Mouse (Mus musculus): Measurements from ENCODE around the gene Prdm16. TPM values are rescaled to one million over a fixed set of nuclear protein-coding genes. Genes with fewer than 3 reads are reported as not detected.

The Prdm16 gene
- polyA plus RNA-seq, 1 experiment from 2014 or later: 23.5 TPM

DNA sequence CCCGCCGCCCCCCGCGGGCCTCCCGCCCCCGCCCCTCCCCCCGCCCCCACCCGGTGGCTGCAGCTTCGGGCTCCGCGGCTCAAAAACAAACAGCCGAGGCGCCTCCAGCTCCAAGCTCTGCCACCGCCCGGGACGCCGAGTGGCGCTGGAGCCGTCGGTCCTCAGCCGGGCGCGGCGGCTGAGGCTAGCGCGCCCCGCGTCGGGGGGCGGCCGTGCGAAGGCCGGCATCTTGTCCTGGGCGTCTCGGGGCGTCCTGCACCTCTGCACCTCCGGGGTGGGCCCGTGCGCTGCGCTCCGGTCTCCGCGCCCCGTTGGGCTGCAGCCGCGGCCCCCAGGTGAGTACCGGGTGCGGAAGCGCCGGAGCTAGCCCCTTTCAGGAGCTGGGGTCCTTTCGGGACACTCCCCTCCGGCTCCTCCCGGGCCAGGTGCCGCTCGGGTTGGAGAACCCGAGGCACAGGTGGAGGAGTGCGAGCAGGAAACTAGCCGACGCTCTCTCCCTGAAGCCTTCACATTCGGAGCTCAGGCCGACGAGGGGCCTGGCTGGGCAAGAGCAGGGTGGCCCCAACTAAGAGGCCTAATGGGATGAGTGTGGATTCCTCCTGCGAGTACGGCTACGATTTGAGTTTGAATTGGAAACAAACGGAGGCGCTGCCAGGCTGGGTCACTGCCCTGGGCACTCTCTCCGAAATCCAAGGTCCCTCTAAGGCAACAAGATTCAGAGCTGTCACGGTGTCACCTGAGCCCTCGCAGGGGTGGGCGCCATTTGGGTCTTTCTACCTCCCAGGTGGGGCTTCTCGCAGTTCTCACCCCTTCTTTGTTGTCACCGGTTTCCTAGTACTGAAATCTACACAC is 1.0 kb upstream of the Prdm16 start:
- peak overlapping the region; percentile 94 for H3K27ac ChIP-seq
- peaks cover 97% of the 10 kb centered on the region for H3K4me1 ChIP-seq (replicated peaks)
- peak; percentile 45 for DNase-seq (ENCODE audit: low spot score)

DNA sequence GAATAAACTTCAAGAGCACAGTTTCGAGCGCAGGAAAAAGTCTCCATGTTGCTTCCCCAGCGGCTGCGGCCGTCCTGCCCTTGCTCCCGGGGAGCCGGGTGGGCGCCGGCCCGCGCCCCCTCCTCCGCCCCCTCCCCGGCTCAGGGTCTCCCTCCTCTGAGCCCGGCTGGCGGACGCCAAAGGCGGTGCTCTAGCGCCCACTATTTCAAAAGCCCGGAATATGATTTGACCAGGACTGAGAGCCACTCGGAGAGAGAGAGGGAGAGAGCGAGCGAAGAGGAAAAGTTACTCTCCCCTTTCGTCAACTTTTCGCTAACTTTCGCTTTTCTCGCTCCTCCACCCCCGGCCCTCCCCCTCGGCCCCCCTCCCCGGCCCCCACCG is 630 bp downstream of the Prdm16 start:
- Histone ChIP-seq H3K27me3 (ENCODE audit: insufficient read depth, poor library complexity, severe bottlenecking) (peaks cover 99% of the 10 kb centered on the region), H3K4me1 (replicated peaks) (peaks cover 93% of the 10 kb centered on the region), H3K36me3 (no peaks in the 10 kb centered on the region), H3K27ac (peak overlapping the region; percentile 94), H3K4me3 (peak overlapping the region; percentile 75), H3K9me3 (no peaks in the 10 kb centered on the region)
- no peak for DNase-seq (ENCODE audit: low spot score)
- 0% methylated on average over 30 of the region's 30 CpGs for WGBS

More for the DNA sequence above, 1.0 kb upstream of the Prdm16 start:
- Histone ChIP-seq H3K9me3 (no peaks in the 10 kb centered on the region), H3K27me3 (ENCODE audit: insufficient read depth, poor library complexity, severe bottlenecking) (peaks cover 99% of the 10 kb centered on the region), H3K4me3 (peak overlapping the region; percentile 75), H3K36me3 (no peaks in the 10 kb centered on the region)
- WGBS: under 1% methylated on average over 68 of the region's 73 CpGs

DNA sequence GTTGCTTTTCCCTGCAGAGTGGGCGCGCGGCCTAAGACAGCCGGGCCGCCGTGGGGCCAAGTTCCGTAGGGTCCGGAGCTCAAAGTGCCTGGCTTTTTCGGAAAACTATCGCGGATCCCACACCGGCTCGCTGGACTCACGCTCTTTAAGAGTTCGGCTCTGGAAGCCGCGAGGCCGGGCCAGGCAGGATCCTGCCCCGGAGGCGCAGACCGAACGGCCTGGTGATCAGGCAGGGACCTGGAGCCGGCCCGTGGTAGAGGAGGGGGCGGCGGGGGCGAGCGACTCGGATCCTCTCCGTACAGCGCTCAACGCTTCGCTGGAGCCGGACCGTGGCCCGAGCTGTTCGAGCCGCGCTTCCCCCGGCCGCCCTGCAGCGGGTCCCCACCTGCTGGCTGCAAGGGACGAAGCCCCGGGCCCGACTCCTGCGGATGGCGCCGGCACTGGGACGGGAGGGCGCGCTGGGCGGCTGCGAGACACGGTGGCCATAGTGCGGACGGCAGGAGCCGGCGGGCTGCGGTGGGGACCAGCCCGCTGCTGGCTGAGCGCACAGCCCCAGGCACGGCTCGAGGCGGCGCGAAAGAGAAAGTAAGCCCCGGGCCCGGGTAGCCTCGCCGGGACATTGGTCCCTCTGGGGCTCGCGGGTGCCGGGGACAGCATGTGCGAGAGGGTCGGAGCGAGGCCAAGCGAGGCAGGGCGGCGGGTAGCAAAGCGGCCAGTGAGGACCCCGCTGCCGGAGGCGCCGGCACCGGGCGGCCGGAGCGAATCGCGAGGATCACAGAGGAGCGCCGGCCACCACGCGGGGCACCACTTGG is 1.2 kb downstream of the Prdm16 start:
- peak; percentile 86 for DNase-seq (ENCODE audit: low spot score)
- H3K4me3 ChIP-seq: peak overlapping the region; percentile 75
- no peaks in the 10 kb centered on the region for H3K9me3 ChIP-seq
- H3K27ac ChIP-seq: peak overlapping the region; percentile 94
- H3K4me1 ChIP-seq (replicated peaks): peaks cover 90% of the 10 kb centered on the region
- WGBS: under 1% methylated on average over 94 of the region's 94 CpGs
- peaks cover 99% of the 10 kb centered on the region for H3K27me3 ChIP-seq (ENCODE audit: insufficient read depth, poor library complexity, severe bottlenecking)
- no peaks in the 10 kb centered on the region for H3K36me3 ChIP-seq

DNA sequence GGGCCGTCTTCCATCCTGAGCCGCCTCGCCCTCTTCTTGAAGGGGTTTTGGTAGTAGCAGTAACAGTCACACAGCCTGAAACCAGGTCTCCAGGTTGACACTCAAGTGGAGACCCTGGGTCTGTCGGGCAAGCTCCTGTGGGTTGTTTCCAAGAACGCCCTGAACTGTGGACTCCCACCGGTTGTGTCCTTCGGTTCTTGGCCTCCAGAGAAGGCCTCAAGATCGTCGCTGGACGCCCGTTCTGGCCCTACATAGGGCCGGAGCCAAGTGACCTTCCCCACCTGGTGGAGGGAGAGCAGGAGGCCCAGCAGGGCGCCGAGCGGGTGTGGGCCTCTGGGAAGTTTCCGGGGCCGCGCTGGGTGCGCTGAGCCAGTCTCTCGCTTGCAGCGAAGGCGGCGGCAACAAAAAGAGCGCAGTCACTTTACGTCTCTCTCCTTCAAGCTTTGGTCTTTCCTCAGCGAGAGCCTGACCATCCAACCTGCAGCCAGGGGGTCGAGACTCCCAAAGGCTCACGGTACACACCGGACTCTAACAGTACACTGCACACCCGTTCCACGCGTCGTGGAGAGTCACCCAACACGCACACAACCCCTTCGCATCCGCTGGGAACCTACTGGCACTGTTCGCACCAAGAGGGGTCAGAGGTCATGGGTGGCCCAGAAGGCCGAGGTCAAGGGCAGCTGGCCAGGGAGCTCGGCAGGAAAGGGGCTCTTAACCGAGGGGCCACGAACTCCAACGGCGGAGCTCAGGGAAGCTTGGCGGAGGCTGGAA is 2.0 kb downstream of the Prdm16 start:
- WGBS: 4% methylated on average over 44 of the region's 44 CpGs
- H3K9me3 ChIP-seq: no peaks in the 10 kb centered on the region
- peak; percentile 46 for DNase-seq (ENCODE audit: low spot score)
- peaks cover 82% of the 10 kb centered on the region for H3K4me1 ChIP-seq (replicated peaks)
- peaks cover 99% of the 10 kb centered on the region for H3K27me3 ChIP-seq (ENCODE audit: insufficient read depth, poor library complexity, severe bottlenecking)
- H3K27ac ChIP-seq: peak overlapping the region; percentile 94
- no peaks in the 10 kb centered on the region for H3K36me3 ChIP-seq
- peak overlapping the region; percentile 75 for H3K4me3 ChIP-seq

DNA sequence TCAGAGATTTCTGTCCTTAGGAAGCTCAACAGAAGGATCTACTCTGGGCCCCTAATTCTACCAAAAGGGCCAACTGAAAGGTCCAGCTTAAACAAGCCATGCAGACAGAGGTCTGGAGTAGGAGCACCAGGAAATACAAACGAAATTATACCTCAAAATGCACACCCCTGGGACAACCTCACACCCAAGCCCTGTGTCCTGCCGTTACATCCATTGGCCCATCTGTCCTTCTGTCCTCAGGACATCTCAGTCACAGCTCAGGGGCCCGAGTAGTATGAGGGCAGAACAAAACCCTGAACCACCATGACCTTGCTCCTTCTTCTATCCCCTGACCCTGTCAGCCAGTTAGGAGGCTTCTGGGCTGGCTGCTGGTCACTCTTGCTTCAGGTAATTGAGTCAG is 2.7 kb downstream of the Prdm16 start:
- DNase-seq (ENCODE audit: low spot score): no peak
- 25% methylated on average over 3 of the region's 3 CpGs for WGBS
- H3K9me3 ChIP-seq: no peaks in the 10 kb centered on the region
- H3K27ac ChIP-seq: peak overlapping the region; percentile 94
- H3K27me3 ChIP-seq (ENCODE audit: insufficient read depth, poor library complexity, severe bottlenecking): peaks cover 99% of the 10 kb centered on the region
- no peaks in the 10 kb centered on the region for H3K36me3 ChIP-seq
- H3K4me1 ChIP-seq (replicated peaks): peaks cover 82% of the 10 kb centered on the region
- peak overlapping the region; percentile 75 for H3K4me3 ChIP-seq

DNA sequence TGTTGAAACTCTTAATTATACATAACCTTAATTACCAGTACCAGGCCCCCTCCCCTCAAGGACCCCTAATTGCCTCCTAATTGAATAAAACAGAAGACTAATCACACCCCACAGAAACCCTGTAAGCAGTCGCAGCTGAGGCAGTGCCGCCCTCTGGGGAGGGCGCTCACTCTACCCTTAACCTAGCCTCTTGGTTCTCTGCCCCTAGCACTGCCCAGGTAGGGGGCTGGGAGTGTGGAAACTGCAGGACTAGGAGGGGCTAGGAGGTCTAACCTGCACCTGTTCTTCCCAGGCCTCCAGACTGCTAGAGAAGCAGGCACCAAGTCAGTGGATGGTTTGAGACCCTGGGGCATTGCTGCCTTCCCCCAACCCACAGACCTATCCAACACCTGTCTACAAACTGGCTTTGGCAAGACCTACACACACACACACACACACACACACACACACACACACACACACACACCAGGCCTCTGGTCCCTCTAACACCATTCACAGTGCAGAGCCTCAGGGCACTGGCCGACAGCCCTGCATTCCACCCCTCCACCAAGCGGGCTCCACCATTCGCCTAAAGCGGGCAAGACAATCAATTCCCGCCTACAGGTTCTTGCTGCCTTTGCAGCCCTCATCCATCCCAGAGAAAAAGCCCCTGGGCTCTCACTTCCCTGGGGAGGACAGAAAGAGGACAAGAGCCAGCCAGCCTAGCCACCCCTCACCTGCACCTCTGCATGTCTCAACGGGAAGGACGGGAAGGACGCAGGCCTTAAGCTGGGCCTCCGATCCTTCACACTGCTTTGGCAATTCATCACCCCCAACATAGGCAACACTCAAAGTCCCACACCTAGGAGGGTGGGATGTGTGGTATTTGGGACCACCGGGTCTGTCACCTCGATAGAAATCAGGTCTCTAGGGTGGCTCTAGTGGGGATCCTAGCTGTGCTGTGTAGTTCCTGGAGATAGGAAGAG is 3.6 kb downstream of the Prdm16 start:
- H3K27me3 ChIP-seq (ENCODE audit: insufficient read depth, poor library complexity, severe bottlenecking): peaks cover 99% of the 10 kb centered on the region
- peak overlapping the region; percentile 62; the same call in 1 of the 2 replicates for H3K27ac ChIP-seq
- peak; percentile 39 for DNase-seq (ENCODE audit: low spot score)
- H3K36me3 ChIP-seq: no peaks in the 10 kb centered on the region
- WGBS: 26% methylated on average over 14 of the region's 14 CpGs
- peaks cover 75% of the 10 kb centered on the region for H3K4me1 ChIP-seq (replicated peaks)
- peak overlapping the region; percentile 75 for H3K4me3 ChIP-seq
- no peaks in the 10 kb centered on the region for H3K9me3 ChIP-seq

DNA sequence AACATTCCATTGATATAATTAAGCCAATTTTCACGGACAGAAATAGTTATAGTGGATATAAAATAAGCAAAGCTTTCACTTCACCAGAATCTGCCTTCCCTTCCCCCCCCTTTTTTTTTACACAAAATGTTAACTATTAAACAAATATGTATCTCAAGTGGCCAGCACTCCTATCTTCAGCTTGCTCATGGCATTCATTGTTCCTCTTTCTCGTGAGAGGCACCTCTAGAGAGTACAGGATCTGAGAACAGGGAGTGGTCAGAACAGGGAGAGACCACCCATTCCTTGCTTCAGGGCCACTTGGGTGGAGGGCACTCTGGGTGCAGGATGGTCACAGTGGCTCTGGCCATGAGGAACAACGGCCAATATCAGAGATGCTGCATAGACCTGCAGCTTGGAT is 5.9 kb downstream of the Prdm16 start:
- H3K27me3 ChIP-seq (ENCODE audit: insufficient read depth, poor library complexity, severe bottlenecking): peaks cover 100% of the 10 kb centered on the region
- H3K4me3 ChIP-seq: no peak overlapping the region

DNA sequence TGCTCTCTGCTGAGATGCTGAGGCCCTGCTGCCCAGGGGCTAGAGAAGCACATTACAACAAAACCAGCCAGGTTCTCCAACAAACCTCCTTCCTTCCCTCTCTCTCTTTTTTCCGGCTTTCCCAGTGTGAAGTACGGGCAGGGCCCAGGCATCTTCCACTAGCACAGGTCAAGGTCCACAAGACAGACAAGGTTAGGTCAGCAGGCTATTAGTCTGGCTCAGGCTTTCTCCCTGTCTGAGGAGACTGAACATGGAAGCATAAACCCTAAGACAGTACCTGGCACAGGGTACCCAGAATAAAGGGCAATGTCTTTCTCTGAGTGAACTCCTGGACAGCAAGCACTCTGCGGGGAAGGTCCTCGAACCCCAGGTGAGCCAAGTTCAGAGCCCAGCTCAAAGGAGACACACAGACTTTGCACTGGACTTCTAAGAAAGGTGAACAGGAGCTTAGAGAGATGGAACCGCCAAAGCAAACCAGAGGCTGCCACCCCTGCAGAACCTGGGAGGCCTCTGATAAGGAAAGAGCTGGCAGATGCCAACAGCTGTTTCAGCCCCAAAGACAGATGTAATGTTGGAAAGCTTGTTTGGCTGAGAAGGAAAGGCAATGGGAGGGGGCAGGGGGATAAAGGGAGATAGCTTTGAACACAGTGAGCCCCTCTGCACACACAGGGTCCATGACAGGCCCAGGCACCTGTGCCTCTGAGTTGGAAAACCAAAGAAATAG is 9.1 kb downstream of the Prdm16 start:
- Histone ChIP-seq H3K27ac (no peak overlapping the region), H3K9me3 (no peaks in the 10 kb centered on the region), H3K4me1 (replicated peaks) (peaks cover 60% of the 10 kb centered on the region), H3K4me3 (no peak overlapping the region), H3K27me3 (ENCODE audit: insufficient read depth, poor library complexity, severe bottlenecking) (peaks cover 100% of the 10 kb centered on the region), H3K36me3 (no peaks in the 10 kb centered on the region)
- 86% methylated on average over 5 of the region's 5 CpGs for WGBS
- no peak for DNase-seq (ENCODE audit: low spot score)

More for the DNA sequence above, 5.9 kb downstream of the Prdm16 start:
- 60% methylated on average over 3 of the region's 3 CpGs for WGBS
- Histone ChIP-seq H3K4me1 (replicated peaks) (peaks cover 73% of the 10 kb centered on the region), H3K36me3 (no peaks in the 10 kb centered on the region), H3K27ac (no peak overlapping the region), H3K9me3 (no peaks in the 10 kb centered on the region)
- no peak for DNase-seq (ENCODE audit: low spot score)

DNA sequence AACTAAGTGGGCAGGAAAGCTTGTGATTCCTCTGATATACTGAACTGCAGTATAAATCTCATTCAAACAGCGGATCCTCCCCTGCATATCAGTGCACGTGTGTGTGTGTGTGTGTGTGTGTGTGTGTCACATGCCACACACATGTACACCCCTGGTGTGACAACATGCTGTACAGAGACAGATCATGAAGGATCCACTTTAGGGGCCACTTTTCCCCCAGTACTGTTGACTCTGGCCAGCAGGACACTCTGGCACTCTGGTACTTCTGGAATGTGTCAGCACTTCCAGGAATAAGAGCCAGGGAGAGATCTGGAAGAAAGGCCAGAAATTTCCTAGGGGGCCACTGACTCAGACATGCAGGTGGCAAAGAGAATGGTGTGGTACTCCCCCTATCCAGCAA is 10.4 kb downstream of the Prdm16 start:
- whole genome bisulfite sequencing: 92% methylated on average over 2 of the region's 2 CpGs
- Histone ChIP-seq H3K36me3 (no peaks in the 10 kb centered on the region), H3K27me3 (ENCODE audit: insufficient read depth, poor library complexity, severe bottlenecking) (peaks cover 99% of the 10 kb centered on the region), H3K4me3 (no peak overlapping the region), H3K9me3 (no peaks in the 10 kb centered on the region), H3K27ac (no peak overlapping the region), H3K4me1 (replicated peaks) (peaks cover 65% of the 10 kb centered on the region)
- no peak for DNase-seq (ENCODE audit: low spot score)

DNA sequence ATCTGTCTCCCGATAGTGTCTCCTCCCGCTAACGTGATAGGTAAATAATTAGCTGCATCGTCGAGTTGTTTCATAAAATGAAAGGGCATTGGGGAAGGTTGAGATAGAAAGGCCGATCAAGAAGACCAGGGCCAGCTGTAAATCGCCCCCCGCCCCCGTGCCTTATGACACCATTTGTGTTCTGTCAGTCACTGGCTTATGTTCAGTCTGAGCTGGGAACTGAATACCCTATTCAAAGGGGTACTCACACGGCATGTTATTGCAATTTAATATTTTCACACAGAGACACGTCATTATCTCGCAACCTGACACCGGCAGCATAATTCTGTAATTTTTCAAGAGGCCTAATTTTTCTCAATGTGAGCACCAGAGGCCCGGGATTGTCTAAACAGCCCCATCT is 11.0 kb downstream of the Prdm16 start:
- Histone ChIP-seq H3K27me3 (ENCODE audit: insufficient read depth, poor library complexity, severe bottlenecking) (peaks cover 99% of the 10 kb centered on the region), H3K9me3 (no peaks in the 10 kb centered on the region), H3K27ac (no peak overlapping the region), H3K4me3 (no peak overlapping the region), H3K36me3 (no peaks in the 10 kb centered on the region), H3K4me1 (replicated peaks) (peaks cover 65% of the 10 kb centered on the region)
- no peak for DNase-seq (ENCODE audit: low spot score)
- WGBS: 68% methylated on average over 14 of the region's 14 CpGs

DNA sequence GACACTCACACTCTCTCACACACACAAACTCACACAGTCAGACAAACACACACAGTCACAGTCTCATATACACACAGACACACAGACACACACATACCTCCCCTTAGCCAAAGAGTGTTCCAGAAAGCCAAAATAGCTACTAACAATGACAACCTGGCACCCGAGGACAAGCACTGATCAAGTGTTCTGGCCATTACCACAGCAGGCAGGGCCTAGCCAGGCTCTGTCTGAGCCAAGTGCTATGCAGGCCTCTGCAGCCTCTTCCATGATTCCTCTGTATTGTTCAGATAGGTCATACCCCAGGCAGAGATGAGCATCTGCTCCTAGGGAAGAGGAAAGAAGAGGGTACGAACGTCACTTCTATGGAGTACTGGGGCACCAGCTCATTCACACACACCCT is 13.4 kb downstream of the Prdm16 start:
- peaks cover 65% of the 10 kb centered on the region for H3K4me1 ChIP-seq (replicated peaks)
- H3K9me3 ChIP-seq: no peaks in the 10 kb centered on the region
- H3K27me3 ChIP-seq (ENCODE audit: insufficient read depth, poor library complexity, severe bottlenecking): peaks cover 93% of the 10 kb centered on the region
- no peaks in the 10 kb centered on the region for H3K36me3 ChIP-seq
- DNase-seq (ENCODE audit: low spot score): no peak
- 86% methylated on average over 3 of the region's 3 CpGs for WGBS
- no peak overlapping the region for H3K4me3 ChIP-seq
- no peak overlapping the region for H3K27ac ChIP-seq

All from hindbrain, embryonic 10.5 days (tissue).